Mouse (Mus musculus): ENCODE measurements around the gene Usp17lc.

GRCm38 (mm10) chr7:103386077-103386476 lies 28.8 kb upstream of the Usp17lc start, which contains the start of gene Olfr603:
- TF ChIP-seq CTCF (IDR thresholded peaks at IDR 0.05; ENCODE audit: extremely low read depth, insufficient read depth, insufficient read length, insufficient replicate concordance) (no peak), POLR2A (IDR thresholded peaks at IDR 0.05; ENCODE audit: low read depth, low read length) (no peak)

Data from spleen, adult 2 months (tissue).